Mouse (Mus musculus) bone marrow, adult 2 months (tissue): ENCODE data around the gene Foxs1.

ENCODE experiments used
- CTCF ChIP-seq: fragments of 200-500 bp; IDR thresholded peaks from 2 replicates; pipeline ENCODE4 v1.5.1; 2011; ENCODE audit warnings: low read length, control low read depth; ENCODE audit not compliant: control insufficient read depth, insufficient read depth
- POLR2A ChIP-seq: fragments of 200-500 bp; IDR thresholded peaks from 2 replicates; pipeline ENCODE4 v1.6.1; 2011; ENCODE audit warnings: low read depth, mild to moderate bottlenecking, control low read depth, low read length, borderline replicate concordance; ENCODE audit not compliant: control insufficient read depth

DNA sequence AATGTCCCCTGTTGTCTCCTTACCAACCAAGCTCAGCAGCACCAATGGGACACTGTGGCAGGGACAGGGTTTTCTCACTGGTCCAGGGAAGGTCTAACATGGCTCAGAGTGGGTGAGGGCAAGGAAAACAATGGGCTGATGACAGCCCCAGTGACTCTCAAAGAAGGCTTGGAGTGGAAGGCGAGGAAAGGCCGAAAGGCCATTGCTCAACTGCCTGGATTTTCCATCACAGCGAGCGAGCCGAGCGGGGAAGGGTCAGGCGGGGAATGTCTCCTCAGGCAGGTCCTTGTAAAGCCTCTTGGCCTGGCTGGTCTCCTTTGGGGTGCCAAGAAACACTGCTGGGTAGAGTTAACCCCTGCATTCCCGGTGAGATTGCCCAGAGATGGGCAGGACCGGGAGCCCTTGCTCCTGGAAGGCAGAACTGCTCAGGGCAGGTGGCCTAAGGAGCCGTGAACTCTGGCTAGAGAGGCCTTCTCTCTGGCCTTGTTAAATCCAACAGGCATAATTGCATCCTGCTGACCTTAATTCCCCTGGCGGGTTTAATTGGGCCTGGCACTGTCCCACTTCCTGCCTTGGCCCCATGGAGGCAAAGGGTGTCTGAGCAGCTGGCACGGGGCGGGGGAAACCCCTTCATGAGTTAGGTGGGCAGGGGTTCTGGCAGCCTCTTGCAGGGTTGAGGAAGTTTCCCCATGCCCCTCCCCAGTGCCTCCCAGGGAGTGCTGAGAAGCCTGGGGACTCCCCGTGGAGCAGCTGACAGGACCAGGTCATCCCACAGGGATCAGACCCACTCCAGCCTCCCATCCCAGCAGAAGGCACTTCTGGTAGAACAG is 25.7 kb downstream of the Foxs1 start:
- TF ChIP-seq POLR2A, result no peak
- TF ChIP-seq CTCF, result no peak
